Mouse (Mus musculus) forebrain, postnatal 0 days (tissue): ENCODE data around the gene E2f1. TPM values are rescaled to one million over a fixed set of nuclear protein-coding genes. Genes with fewer than 3 reads are reported as not detected.

Experiments used
- ATAC-seq: fragments of 200-750 bp; cut with Nextera tagmentation; 2 replicates; pipeline ENCODE4 v1.8.0; 2017; ENCODE audit warnings: mild to moderate bottlenecking, moderate library complexity
- DNase-seq: peaks from one replicate; pipeline ENCODE4 v3.0.0-alpha.2; 2015
- H3K27ac ChIP-seq: fragments of 300-500 bp; sonication (generic); 2 replicates; pipeline ENCODE4 v1.5.1; 2014; ENCODE audit warnings: low read depth, mild to moderate bottlenecking, antibody characterized with exemption, low read length, moderate library complexity, mixed read lengths
- H3K27me3 ChIP-seq: fragments of 300-500 bp; sonication (generic); 2 replicates; pipeline ENCODE4 v1.6.1; 2014; ENCODE audit warnings: mild to moderate bottlenecking, low read length, mixed read lengths; ENCODE audit not compliant: insufficient read depth
- H3K36me3 ChIP-seq: fragments of 300-500 bp; sonication (generic); 2 replicates; pipeline ENCODE4 v1.6.1; 2014; ENCODE audit warnings: mild to moderate bottlenecking, moderate library complexity; ENCODE audit not compliant: insufficient read depth
- H3K4me1 ChIP-seq: fragments of 300-500 bp; sonication (generic); 2 replicates; pipeline ENCODE4 v1.6.1; 2014; ENCODE audit warnings: antibody characterized with exemption; ENCODE audit not compliant: insufficient read depth
- H3K4me2 ChIP-seq: fragments of 300-500 bp; sonication (generic); 2 replicates; pipeline ENCODE4 v1.6.1; 2014; ENCODE audit warnings: low read depth, mild to moderate bottlenecking, moderate library complexity
- H3K4me3 ChIP-seq: fragments of 300-500 bp; sonication (generic); 2 replicates; pipeline ENCODE4 v1.5.1; 2014; ENCODE audit warnings: low read depth, low read length, mixed read lengths
- H3K9ac ChIP-seq: fragments of 300-500 bp; sonication (generic); 2 replicates; pipeline ENCODE4 v1.6.1; 2014; ENCODE audit warnings: mild to moderate bottlenecking
- H3K9me3 ChIP-seq: fragments of 300-500 bp; sonication (generic); 2 replicates; pipeline ENCODE4 v1.6.1; 2016; ENCODE audit warnings: low read length
- CTCF ChIP-seq: sonication (generic); IDR thresholded peaks from 2 replicates; pipeline ENCODE4 v1.5.1; 2016; ENCODE audit warnings: antibody characterized with exemption, control low read depth, low read depth
- WGBS: fragments of 180-500 bp; shearing (Covaris S2); extraction: QIAGEN DNeasy Blood & Tissue Kit; methylation state at CpG from one replicate; pipeline ENCODE4 v1.1.7; 2014; 5-methylcytosine and 5-hydroxymethylcytosine counted together
- polyA plus RNA-seq: library from polyadenylated mRNA; unstranded; fragments of >200 nt; fragmentation: Nextera tagmentation; extraction: Ambion mirVana; gene quantifications from 2 replicates; pipeline ENCODE4 v1.2.1, GENCODE M21; 2015
- total RNA-seq: library from RNA; depleted of rRNA; stranded (reverse); fragments of >200 nt; gene quantifications from 2 replicates; pipeline ENCODE4 v1.2.3, GENCODE M21; 2014

Gene E2f1
- total and polyA plus RNA-seq, 2 experiments from 2014 or later = 2.8 to 4.9 TPM

- WGBS = 69% methylated on average over 5 of the region's 5 CpGs
Measured at GRCm38 (mm10) chr2:154595775-154596174, 26.1 kb upstream of the E2f1 start.

DNA sequence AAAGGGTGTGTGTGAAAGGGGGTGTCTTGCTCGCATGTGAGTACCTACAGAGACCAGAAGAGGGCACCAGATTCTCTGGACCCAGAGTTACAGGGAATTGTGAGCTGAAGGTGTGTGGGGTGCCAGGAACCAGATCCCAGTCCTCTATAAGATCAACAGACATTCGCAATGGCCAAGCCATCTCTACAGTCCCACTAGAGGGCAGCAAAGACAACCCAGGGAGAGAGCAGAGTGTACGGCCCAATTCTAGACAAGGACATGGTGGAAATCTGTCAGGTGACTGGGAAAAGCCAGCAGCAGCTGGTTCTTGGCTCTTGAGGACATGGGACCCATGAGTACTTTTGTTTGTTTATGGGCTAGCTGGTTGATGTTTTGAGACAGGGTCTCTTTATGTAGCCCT is 23.3 kb upstream of the E2f1 start:
- Histone ChIP-seq H3K4me2 (no peak overlapping the region), H3K27me3 (no peaks in the 10 kb centered on the region), H3K27ac (no peak overlapping the region), H3K36me3 (peaks cover 6% of the 10 kb centered on the region; the same call in 1 of the 2 replicates), H3K9me3 (no peaks in the 10 kb centered on the region), H3K9ac (no peak overlapping the region), H3K4me3 (no peak overlapping the region), H3K4me1 (no peaks in the 10 kb centered on the region; the same call in 1 of the 2 replicates)
- ATAC-seq = no peak
- 72% methylated on average over 3 of the region's 3 CpGs for WGBS
- DNase-seq = no peak
- TF ChIP-seq CTCF = peak; percentile 46; the same call in 1 of the 2 replicates

More at GRCm38 (mm10) chr2:154595775-154596174, 26.1 kb upstream of the E2f1 start:
- H3K4me3 ChIP-seq = no peak overlapping the region
- no peaks in the 10 kb centered on the region for H3K9me3 ChIP-seq
- no peak overlapping the region for H3K27ac ChIP-seq
- no peak for TF ChIP-seq CTCF
- no peak overlapping the region for H3K9ac ChIP-seq
- no peak for ATAC-seq
- H3K4me1 ChIP-seq = no peaks in the 10 kb centered on the region
- H3K27me3 ChIP-seq = no peaks in the 10 kb centered on the region
- peaks cover 6% of the 10 kb centered on the region; the same call in 1 of the 2 replicates for H3K36me3 ChIP-seq
- no peak for DNase-seq
- H3K4me2 ChIP-seq = no peak overlapping the region

DNA sequence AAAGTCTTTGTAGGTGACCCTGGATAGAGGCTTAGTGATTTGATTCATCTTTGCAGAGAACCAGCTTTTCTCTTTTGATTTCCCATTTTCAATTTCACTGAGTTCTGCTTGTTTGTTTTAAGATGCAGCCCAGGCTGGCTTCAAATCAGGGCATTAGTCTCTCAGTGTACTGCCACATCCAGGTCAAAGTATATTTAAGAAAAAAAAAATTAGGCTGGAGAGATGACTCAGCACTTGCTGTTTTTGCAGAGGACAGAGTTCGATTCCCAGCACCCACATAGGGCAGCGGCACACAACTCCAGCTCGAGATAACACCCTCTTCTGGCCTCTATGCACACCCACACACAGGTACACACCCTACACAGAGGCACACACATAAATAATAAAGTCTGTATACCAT is 21.5 kb upstream of the E2f1 start:
- H3K4me1 ChIP-seq = no peaks in the 10 kb centered on the region; the same call in 1 of the 2 replicates
- H3K9ac ChIP-seq = no peak overlapping the region
- no peak for TF ChIP-seq CTCF
- H3K27me3 ChIP-seq = no peaks in the 10 kb centered on the region
- H3K9me3 ChIP-seq = no peaks in the 10 kb centered on the region
- H3K27ac ChIP-seq = no peak overlapping the region
- H3K36me3 ChIP-seq = peaks cover 6% of the 10 kb centered on the region; the same call in 1 of the 2 replicates
- DNase-seq = no peak
- no peak overlapping the region for H3K4me3 ChIP-seq
- H3K4me2 ChIP-seq = no peak overlapping the region
- 88% methylated on average over 3 of the region's 3 CpGs for WGBS
- ATAC-seq = no peak

DNA sequence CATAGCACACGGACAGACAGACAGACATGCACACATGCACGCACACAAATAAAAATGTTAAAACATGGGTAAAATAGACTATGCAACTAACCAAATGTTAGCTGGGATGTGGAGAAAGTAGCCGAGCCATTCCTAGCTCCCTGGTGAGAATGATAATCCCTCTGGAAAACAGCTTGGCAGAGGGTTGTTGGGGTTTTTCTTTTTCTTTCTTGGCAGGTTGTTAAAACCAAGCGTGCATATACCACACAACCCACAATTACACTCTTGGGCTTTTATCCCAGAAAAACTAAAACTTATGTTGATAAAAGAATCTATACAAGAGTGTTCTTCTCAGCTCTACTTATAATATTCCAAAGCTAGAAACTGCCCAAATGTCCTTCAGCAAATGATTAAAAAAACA is 19.4 kb upstream of the E2f1 start:
- WGBS = 59% methylated on average over 4 of the region's 4 CpGs
- Histone ChIP-seq H3K4me2 (no peak overlapping the region), H3K9me3 (no peaks in the 10 kb centered on the region), H3K27me3 (no peaks in the 10 kb centered on the region), H3K4me3 (no peak overlapping the region), H3K4me1 (peaks cover 10% of the 10 kb centered on the region), H3K9ac (no peak overlapping the region), H3K36me3 (no peaks in the 10 kb centered on the region), H3K27ac (no peak overlapping the region)
- ATAC-seq (peak; percentile 30; the same call in 1 of the 2 replicates), DNase-seq (peak; percentile 48)
- TF ChIP-seq CTCF = no peak

DNA sequence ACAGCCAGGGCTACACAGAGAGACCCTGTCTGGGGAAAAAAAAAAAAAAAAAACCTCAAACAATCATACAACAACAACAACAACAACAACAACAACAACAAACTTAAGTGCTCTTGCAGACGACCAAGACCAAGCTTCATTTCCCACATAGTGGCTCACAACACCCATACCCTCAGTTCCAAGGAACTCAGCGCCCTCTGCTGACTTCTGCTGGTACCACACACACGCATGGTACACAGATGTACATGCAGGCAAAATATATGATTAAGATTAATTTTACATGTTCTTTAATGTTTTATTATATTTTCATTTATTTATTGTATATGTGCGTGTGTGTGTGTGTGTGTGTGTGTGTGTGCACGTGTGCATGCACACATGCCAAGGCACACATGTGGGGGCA is 16.7 kb upstream of the E2f1 start:
- 71% methylated on average over 5 of the region's 5 CpGs for WGBS
- no peak for ATAC-seq
- Histone ChIP-seq H3K27me3 (no peaks in the 10 kb centered on the region), H3K36me3 (no peaks in the 10 kb centered on the region), H3K4me3 (no peak overlapping the region), H3K9me3 (no peaks in the 10 kb centered on the region), H3K4me2 (no peak overlapping the region), H3K27ac (no peak overlapping the region), H3K9ac (no peak overlapping the region), H3K4me1 (peaks cover 16% of the 10 kb centered on the region)
- peak; percentile 73 for TF ChIP-seq CTCF
- peak; percentile 54 for DNase-seq

GRCm38 (mm10) chr2:154584931-154585601 is 15.4 kb upstream of the E2f1 start:
- Histone ChIP-seq H3K4me3 (no peak overlapping the region), H3K9ac (no peak overlapping the region), H3K9me3 (no peaks in the 10 kb centered on the region), H3K36me3 (no peaks in the 10 kb centered on the region), H3K27me3 (no peaks in the 10 kb centered on the region), H3K27ac (peak overlapping the region; percentile 70), H3K4me1 (peaks cover 16% of the 10 kb centered on the region), H3K4me2 (no peak overlapping the region)
- ATAC-seq = no peak
- 39% methylated on average over 17 of the region's 17 CpGs for WGBS
- DNase-seq = no peak
- no peak for TF ChIP-seq CTCF
